Mouse (Mus musculus) lung, embryonic 14.5 days (tissue): ENCODE measurements around the gene Bin2. TPM values are rescaled to one million over a fixed set of nuclear protein-coding genes. Genes with fewer than 3 reads are reported as not detected.
"Not testable (repeated sequence)": the region's sequence is repeated elsewhere in the genome, so short reads cannot be mapped to it uniquely, and the experiment has no call there.

ENCODE experiments used
- ATAC-seq: fragments of 200-750 bp; cut with Nextera tagmentation; 2 replicates; pipeline ENCODE4 v1.8.0; 2017; ENCODE audit warnings: mild to moderate bottlenecking, moderate TSS enrichment, moderate library complexity; ENCODE audit not compliant: insufficient read depth
- DNase-seq: peaks from one replicate; pipeline ENCODE4 v3.0.0-alpha.2; 2015
- H3K27ac ChIP-seq: fragments of 300-500 bp; sonication (generic); 2 replicates; pipeline ENCODE4 v1.5.1; 2014; ENCODE audit warnings: low read depth, mild to moderate bottlenecking, moderate library complexity
- H3K27me3 ChIP-seq: fragments of 300-500 bp; sonication (generic); 2 replicates; pipeline ENCODE4 v1.6.1; 2014; ENCODE audit warnings: low read length, control low read depth; ENCODE audit not compliant: insufficient read depth
- H3K36me3 ChIP-seq: fragments of 300-500 bp; sonication (generic); 2 replicates; pipeline ENCODE4 v1.6.1; 2014; ENCODE audit warnings: control low read depth; ENCODE audit not compliant: insufficient read depth
- H3K4me1 ChIP-seq: fragments of 300-500 bp; sonication (generic); 2 replicates; pipeline ENCODE4 v1.6.1; 2014; ENCODE audit warnings: antibody characterized with exemption, control low read depth; ENCODE audit not compliant: insufficient read depth
- H3K4me2 ChIP-seq: fragments of 300-500 bp; sonication (generic); 2 replicates; pipeline ENCODE4 v1.6.1; 2014; ENCODE audit warnings: mild to moderate bottlenecking
- H3K4me3 ChIP-seq: fragments of 300-500 bp; sonication (generic); 2 replicates; pipeline ENCODE4 v1.5.1; 2014; ENCODE audit warnings: low read depth, low read length
- H3K9ac ChIP-seq: fragments of 300-500 bp; sonication (generic); 2 replicates; pipeline ENCODE4 v1.6.1; 2014
- H3K9me3 ChIP-seq: fragments of 300-500 bp; sonication (generic); 2 replicates; pipeline ENCODE4 v1.6.1; 2016; ENCODE audit warnings: low read depth, low read length, control low read depth
- CTCF ChIP-seq: IDR thresholded peaks from 2 replicates; pipeline ENCODE4 v1.5.1; 2016; ENCODE audit warnings: antibody characterized with exemption, low read depth
- WGBS: fragments of 180-500 bp; shearing (Covaris S2); extraction: QIAGEN DNeasy Blood & Tissue Kit; methylation state at CpG from one replicate; pipeline ENCODE4 v1.1.7; 2014; 5-methylcytosine and 5-hydroxymethylcytosine counted together
- polyA plus RNA-seq: library from polyadenylated mRNA; unstranded; fragments of >200 nt; fragmentation: Nextera tagmentation; extraction: Ambion mirVana; gene quantifications from 2 replicates; pipeline ENCODE4 v1.2.1, GENCODE M21; 2014

The Bin2 gene
- polyA plus RNA-seq, 1 experiment from 2014 or later: 4.8 TPM

- H3K4me2 ChIP-seq: no peak overlapping the region
- TF ChIP-seq CTCF: no peak
- H3K36me3 ChIP-seq: peaks cover 37% of the 10 kb centered on the region
- no peak overlapping the region for H3K4me3 ChIP-seq
- H3K9ac ChIP-seq: no peak overlapping the region
- no peaks in the 10 kb centered on the region for H3K27me3 ChIP-seq
- ATAC-seq (no peak), DNase-seq (no peak)
- H3K4me1 ChIP-seq: no peaks in the 10 kb centered on the region
- peak overlapping the region; percentile 65 for H3K27ac ChIP-seq
- 73% methylated on average over 7 of the region's 7 CpGs for WGBS
- no peaks in the 10 kb centered on the region for H3K9me3 ChIP-seq
Observed at GRCm38 (mm10) chr15:100622164-100622563, 47.2 kb downstream of the Bin2 start.

GRCm38 (mm10) chr15:100621671-100622070 is 47.7 kb downstream of the Bin2 start:
- ATAC-seq, H3K9me3 ChIP-seq, H3K27me3 ChIP-seq, H3K4me1 ChIP-seq, H3K4me3 ChIP-seq, H3K9ac ChIP-seq, DNase-seq, H3K4me2 ChIP-seq: not testable (repeated sequence)
- H3K27ac ChIP-seq: 0 out of 2 replicates have a peak overlapping the region, but pooled peaks have one; percentile 3
- H3K36me3 ChIP-seq: peaks cover 37% of the 10 kb centered on the region
- WGBS: 59% methylated on average over 9 of the region's 9 CpGs

DNA sequence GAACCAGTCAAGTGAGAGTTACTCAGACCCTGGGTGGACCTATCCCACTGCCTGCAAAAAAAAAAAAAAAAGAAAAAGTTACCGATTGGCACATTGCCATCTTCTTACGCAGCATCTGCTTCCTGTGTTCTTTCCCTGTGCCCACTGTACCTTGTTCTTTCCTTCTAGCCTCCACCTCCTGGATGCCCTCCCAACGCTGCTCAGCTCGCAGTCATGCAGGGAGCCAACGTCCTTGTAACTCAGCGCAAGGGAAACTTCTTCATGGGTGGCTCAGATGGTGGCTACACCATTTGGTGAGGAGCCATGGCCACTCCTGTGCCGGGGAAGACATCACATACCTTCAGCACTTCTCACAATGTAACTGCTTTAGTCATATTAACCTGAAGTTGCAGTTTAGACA is 50.2 kb downstream of the Bin2 start:
- Histone ChIP-seq H3K9ac (no peak overlapping the region), H3K4me1 (peaks cover 3% of the 10 kb centered on the region; the same call in 1 of the 2 replicates), H3K9me3 (no peaks in the 10 kb centered on the region), H3K27me3 (no peaks in the 10 kb centered on the region), H3K27ac (no peak overlapping the region), H3K4me3 (no peak overlapping the region), H3K36me3 (peaks cover 37% of the 10 kb centered on the region), H3K4me2 (no peak overlapping the region)
- ATAC-seq: no peak
- WGBS: 79% methylated on average over 7 of the region's 7 CpGs
- no peak for TF ChIP-seq CTCF
- DNase-seq: no peak

DNA sequence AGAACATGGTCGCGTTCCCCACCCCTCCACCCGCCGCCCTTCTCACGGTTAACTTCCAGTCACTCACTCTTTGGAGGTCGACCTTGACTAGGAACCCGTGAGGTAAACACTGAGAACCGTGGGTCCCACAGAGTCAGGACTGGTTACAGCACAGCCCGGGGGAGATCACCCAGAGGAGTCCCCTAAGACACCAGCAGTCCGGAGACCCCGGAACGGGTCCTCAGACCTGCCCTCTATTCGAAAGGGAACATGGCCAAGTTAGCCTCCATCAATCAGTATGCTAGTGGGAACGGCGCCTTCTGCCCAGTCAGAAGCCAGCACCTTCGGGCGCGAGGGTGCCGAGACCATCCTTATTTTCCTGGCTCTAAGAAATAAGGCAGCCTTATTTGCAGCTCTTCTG is 53.1 kb downstream of the Bin2 start:
- peak; percentile 23; the same call in 1 of the 2 replicates for ATAC-seq
- Histone ChIP-seq H3K9me3 (no peaks in the 10 kb centered on the region), H3K4me2 (peak overlapping the region; percentile 63)

DNA sequence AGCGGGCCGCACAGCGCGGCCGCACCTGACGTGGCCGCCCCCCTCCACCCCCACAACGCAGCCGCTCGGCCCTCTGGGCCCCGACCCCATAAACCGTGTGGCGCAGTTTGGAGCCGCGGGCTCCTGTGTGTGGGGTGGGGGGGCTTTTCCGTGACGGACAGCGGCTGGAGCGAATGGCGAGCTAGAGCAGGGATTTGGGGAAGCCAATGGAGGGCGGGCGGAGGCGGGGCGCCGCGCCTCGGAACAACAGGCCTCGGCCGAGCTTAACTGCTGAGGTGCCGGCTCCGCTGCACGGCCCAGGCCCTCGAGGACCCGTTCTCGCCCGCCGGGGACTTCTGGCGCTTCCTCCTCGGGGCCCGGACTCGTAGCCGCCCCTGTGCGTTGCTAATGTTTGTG is 53.5 kb downstream of the Bin2 start:
- Histone ChIP-seq H3K4me2 (peak overlapping the region; percentile 63), H3K4me1 (peaks cover 3% of the 10 kb centered on the region; the same call in 1 of the 2 replicates), H3K4me3 (peak overlapping the region; percentile 90), H3K27me3 (no peaks in the 10 kb centered on the region), H3K9ac (peak overlapping the region; percentile 92), H3K27ac (peak overlapping the region; percentile 97), H3K9me3 (no peaks in the 10 kb centered on the region), H3K36me3 (peaks cover 35% of the 10 kb centered on the region)
- WGBS: 0% methylated on average over 43 of the region's 43 CpGs
- ATAC-seq (peak; percentile 86), DNase-seq (peak; percentile 95)
- no peak for TF ChIP-seq CTCF

More for the DNA sequence above, 53.1 kb downstream of the Bin2 start:
- 0% methylated on average over 19 of the region's 19 CpGs for WGBS
- Histone ChIP-seq H3K27ac (peak overlapping the region; percentile 97), H3K9ac (peak overlapping the region; percentile 92), H3K36me3 (peaks cover 37% of the 10 kb centered on the region), H3K27me3 (no peaks in the 10 kb centered on the region), H3K4me1 (peaks cover 3% of the 10 kb centered on the region; the same call in 1 of the 2 replicates), H3K4me3 (peak overlapping the region; percentile 90)
- no peak for TF ChIP-seq CTCF
- peak; percentile 38 for DNase-seq

GRCm38 (mm10) chr15:100614996-100615824 is 54.1 kb downstream of the Bin2 start, which contains the start of gene Dazap2:
Gene Dazap2, plus strand, starts transcription at chr15:100615349.
- H3K27ac ChIP-seq: peak within 1 kb of the TSS; percentile 97
- peak; percentile 86 for ATAC-seq
- H3K9ac ChIP-seq: peak within 1 kb of the TSS; percentile 92
- H3K4me1 ChIP-seq: peaks cover 3% of the 10 kb centered on the region; the same call in 1 of the 2 replicates
- H3K9me3 ChIP-seq: no peaks in the 10 kb centered on the region
- H3K4me2 ChIP-seq: peak within 1 kb of the TSS; percentile 89
- TF ChIP-seq CTCF: no peak
- peaks cover 29% of the 10 kb centered on the region for H3K36me3 ChIP-seq
- H3K27me3 ChIP-seq: no peaks in the 10 kb centered on the region
- peak; percentile 98 for DNase-seq
- under 1% methylated on average over 92 of the region's 99 CpGs for WGBS
- peak within 1 kb of the TSS; percentile 90 for H3K4me3 ChIP-seq
